Mouse (Mus musculus) G1E (cell line): ENCODE measurements around the gene Ttc28.

Experiments
- CTCF ChIP-seq: IDR thresholded peaks from 2 replicates; pipeline ENCODE4 v1.5.1; 2012; ENCODE audit warnings: low read depth, low read length, inconsistent platforms, mixed read lengths
- GATA1 ChIP-seq: IDR thresholded peaks from 2 replicates; pipeline ENCODE4 v1.6.1; 2012; ENCODE audit warnings: borderline replicate concordance, low read length, inconsistent platforms, mixed read lengths

DNA sequence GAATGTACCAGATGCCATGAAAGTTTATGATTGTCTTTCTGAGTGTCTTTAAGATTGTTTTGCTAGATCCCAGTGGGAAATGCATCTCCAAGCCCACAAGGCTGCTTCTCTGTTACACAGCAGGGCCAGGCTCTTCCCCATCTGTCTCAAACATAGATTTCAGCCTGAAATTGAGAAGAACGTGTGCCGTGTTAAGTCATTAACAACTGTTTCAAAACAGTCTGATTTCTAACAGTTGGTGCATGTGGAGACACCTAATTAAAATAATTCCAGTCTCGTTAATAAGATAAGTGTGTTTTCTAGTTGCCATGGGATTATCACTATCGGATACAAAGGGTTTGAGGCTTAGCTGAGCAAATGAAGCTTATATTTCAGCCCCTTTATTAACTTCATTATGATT is 135.4 kb downstream of the Ttc28 start:
- no peak for TF ChIP-seq GATA1
- TF ChIP-seq CTCF, result no peak
